Mouse (Mus musculus) cerebellum, adult (tissue): Measurements from ENCODE around the gene Gmpr.

Experiments
- ATAC-seq: cut with Nextera tagmentation; 2 replicates; pipeline ENCODE4 v1.9.2; 2017; ENCODE audit warnings: mild to moderate bottlenecking, moderate library complexity, mixed read lengths; ENCODE audit not compliant: insufficient number of reproducible peaks, low FRiP score, low TSS enrichment

Gene Gmpr

DNA sequence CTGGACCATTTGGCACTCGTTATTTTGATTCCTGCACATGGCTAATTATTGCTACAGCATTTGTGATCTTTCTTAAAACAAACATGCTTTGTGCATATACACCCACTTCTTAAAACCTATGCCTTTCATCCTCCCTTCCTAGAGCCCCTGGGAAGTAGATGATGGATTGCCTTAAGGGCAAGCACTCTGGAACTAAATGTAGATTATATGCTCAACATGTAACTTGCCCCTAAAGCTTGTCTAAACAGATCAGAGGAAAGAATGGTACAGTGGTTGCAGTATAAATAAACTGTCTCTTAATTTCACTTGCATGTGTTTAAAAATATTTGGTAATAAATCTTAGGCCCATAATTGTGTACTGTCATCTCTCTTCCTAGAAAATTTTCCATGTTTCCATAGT, 86.7 kb downstream of the Gmpr start:
- ATAC-seq = no peak

DNA sequence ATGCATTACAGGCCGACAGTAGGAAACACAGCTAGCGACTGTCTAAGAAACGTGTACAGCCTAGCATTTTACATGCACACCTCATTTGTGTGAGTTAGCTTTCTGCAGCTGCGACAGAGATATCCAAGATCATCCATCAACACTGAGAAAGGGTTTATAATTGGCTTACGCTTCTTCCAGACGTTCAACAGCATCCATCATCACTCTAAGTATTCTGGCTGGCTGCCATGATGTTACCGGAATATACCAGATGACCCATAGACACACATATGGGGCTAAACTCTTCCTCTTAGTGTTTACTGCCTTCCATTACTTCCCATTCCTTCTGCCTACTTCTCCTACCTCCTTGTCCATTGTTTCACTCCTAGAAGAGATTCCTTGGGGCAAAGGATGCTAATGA, 88.2 kb downstream of the Gmpr start:
- no peak for ATAC-seq

DNA sequence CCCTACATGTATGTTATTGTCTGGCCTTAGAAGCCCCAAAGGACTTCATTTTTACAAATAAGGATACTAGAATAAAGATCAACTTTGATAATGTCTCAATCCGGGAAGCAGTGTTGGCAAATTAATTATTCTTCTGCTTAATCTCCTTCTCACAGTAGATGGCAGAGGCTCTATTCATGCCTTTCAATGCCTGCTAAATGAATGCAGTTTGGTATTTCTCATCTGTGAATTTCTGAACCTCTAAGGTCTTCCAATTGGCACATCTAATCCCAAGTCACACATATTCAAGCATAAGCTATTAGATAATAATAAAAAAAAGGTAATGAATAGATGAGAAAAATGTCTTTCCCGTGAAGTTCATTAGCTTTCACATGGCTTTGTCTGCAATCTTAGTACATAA, 92.6 kb downstream of the Gmpr start:
- ATAC-seq = no peak

DNA sequence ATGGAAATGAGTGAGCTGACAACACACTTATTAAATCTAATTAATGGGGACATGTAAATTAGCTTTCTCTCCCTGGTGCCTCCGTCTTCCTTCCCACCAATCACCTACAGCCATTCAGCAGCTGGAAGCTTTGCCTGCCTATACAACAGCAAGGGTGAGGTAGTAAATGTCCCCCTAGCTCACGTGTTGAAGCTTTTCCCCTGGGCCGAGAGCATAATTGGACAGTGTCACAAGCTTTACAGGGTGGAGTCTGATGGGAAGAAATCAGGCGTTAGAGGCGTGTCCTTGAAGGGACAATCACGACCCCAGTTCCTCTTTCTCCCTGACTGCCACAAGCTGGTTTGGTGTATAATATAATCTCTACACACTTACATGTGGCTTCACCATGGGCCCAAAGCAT, 93.2 kb downstream of the Gmpr start:
- ATAC-seq = no peak
